Mouse (Mus musculus): ENCODE measurements around the gene Phka2. TPM values are rescaled to one million over a fixed set of nuclear protein-coding genes. Genes with fewer than 3 reads are reported as not detected.

Gene Phka2
- total and polyA plus RNA-seq, 2 experiments from 2014 or later: 6.0 to 22.8 TPM

GRCm38 (mm10) chrX:160598562-160599458 is 96.8 kb downstream of the Phka2 start:
- Histone ChIP-seq H3K27me3 (ENCODE audit: insufficient read depth, low read length) (no peaks in the 10 kb centered on the region), H3K9me3 (ENCODE audit: low read length) (no peaks in the 10 kb centered on the region), H3K9ac (no peak overlapping the region), H3K36me3 (ENCODE audit: insufficient read depth) (no peaks in the 10 kb centered on the region), H3K4me1 (ENCODE audit: insufficient read depth) (no peaks in the 10 kb centered on the region; the same call in 1 of the 2 replicates), H3K27ac (ENCODE audit: low read depth, low read length) (peak overlapping the region; percentile 57), H3K4me2 (ENCODE audit: low read depth) (no peak overlapping the region), H3K4me3 (ENCODE audit: low read depth, low read length) (no peak overlapping the region)
- peak; percentile 94 for ATAC-seq
- DNase-seq: peak; percentile 56
- 36% methylated on average over 3 of the region's 3 CpGs for WGBS
- no peak for TF ChIP-seq CTCF (IDR thresholded peaks at IDR 0.05; ENCODE audit: low read depth)

GRCm38 (mm10) chrX:160601053-160601452 is 99.1 kb downstream of the Phka2 start:
- DNase-seq (no peak), ATAC-seq (no peak)
- Histone ChIP-seq H3K4me3 (ENCODE audit: low read depth, low read length) (no peak overlapping the region), H3K36me3 (ENCODE audit: insufficient read depth) (no peaks in the 10 kb centered on the region), H3K9me3 (ENCODE audit: low read length) (no peaks in the 10 kb centered on the region), H3K4me2 (ENCODE audit: low read depth) (no peak overlapping the region), H3K9ac (no peak overlapping the region), H3K27ac (ENCODE audit: low read depth, low read length) (no peak overlapping the region), H3K4me1 (ENCODE audit: insufficient read depth) (no peaks in the 10 kb centered on the region; the same call in 1 of the 2 replicates), H3K27me3 (ENCODE audit: insufficient read depth, low read length) (no peaks in the 10 kb centered on the region)
- TF ChIP-seq CTCF (IDR thresholded peaks at IDR 0.05; ENCODE audit: low read depth): no peak
- 45% methylated on average over 3 of the region's 3 CpGs for WGBS

- 89% methylated on average over 1 of the region's 1 CpGs for WGBS
- no peaks in the 10 kb centered on the region for H3K36me3 ChIP-seq (ENCODE audit: insufficient read depth)
- no peak overlapping the region for H3K4me3 ChIP-seq (ENCODE audit: low read depth, low read length)
- H3K4me1 ChIP-seq (ENCODE audit: insufficient read depth): no peaks in the 10 kb centered on the region; the same call in 1 of the 2 replicates
- no peak overlapping the region for H3K4me2 ChIP-seq (ENCODE audit: low read depth)
- no peaks in the 10 kb centered on the region for H3K9me3 ChIP-seq (ENCODE audit: low read length)
- H3K9ac ChIP-seq: no peak overlapping the region
- DNase-seq: no peak
- no peak for ATAC-seq
- no peak for TF ChIP-seq CTCF (IDR thresholded peaks at IDR 0.05; ENCODE audit: low read depth)
- no peak overlapping the region for H3K27ac ChIP-seq (ENCODE audit: low read depth, low read length)
- H3K27me3 ChIP-seq (ENCODE audit: insufficient read depth, low read length): no peaks in the 10 kb centered on the region
Measured at GRCm38 (mm10) chrX:160602770-160603169, 100.8 kb downstream of the Phka2 start.

- WGBS: 85% methylated on average over 2 of the region's 2 CpGs
- H3K27ac ChIP-seq (ENCODE audit: low read depth, low read length): no peak overlapping the region
Measured at GRCm38 (mm10) chrX:160603316-160603715, 101.3 kb downstream of the Phka2 start.

GRCm38 (mm10) chrX:160603981-160604541 is 102.1 kb downstream of the Phka2 start:
- Histone ChIP-seq H3K9ac (no peak overlapping the region), H3K9me3 (ENCODE audit: low read length) (no peaks in the 10 kb centered on the region), H3K4me2 (ENCODE audit: low read depth) (no peak overlapping the region), H3K4me3 (ENCODE audit: low read depth, low read length) (no peak overlapping the region), H3K27me3 (ENCODE audit: insufficient read depth, low read length) (no peaks in the 10 kb centered on the region), H3K27ac (ENCODE audit: low read depth, low read length) (no peak overlapping the region), H3K4me1 (ENCODE audit: insufficient read depth) (no peaks in the 10 kb centered on the region; the same call in 1 of the 2 replicates), H3K36me3 (ENCODE audit: insufficient read depth) (no peaks in the 10 kb centered on the region)
- ATAC-seq (peak; percentile 72), DNase-seq (no peak)
- no peak for TF ChIP-seq CTCF (IDR thresholded peaks at IDR 0.05; ENCODE audit: low read depth)
- WGBS: 49% methylated on average over 6 of the region's 6 CpGs

More at GRCm38 (mm10) chrX:160603316-160603715, 101.3 kb downstream of the Phka2 start:
- Histone ChIP-seq H3K36me3 (ENCODE audit: insufficient read depth) (no peaks in the 10 kb centered on the region), H3K27me3 (ENCODE audit: insufficient read depth, low read length) (no peaks in the 10 kb centered on the region), H3K4me1 (ENCODE audit: insufficient read depth) (no peaks in the 10 kb centered on the region; the same call in 1 of the 2 replicates), H3K4me2 (ENCODE audit: low read depth) (no peak overlapping the region), H3K9ac (no peak overlapping the region), H3K9me3 (ENCODE audit: low read length) (no peaks in the 10 kb centered on the region), H3K4me3 (ENCODE audit: low read depth, low read length) (no peak overlapping the region)
- ATAC-seq (no peak), DNase-seq (no peak)
- TF ChIP-seq CTCF (IDR thresholded peaks at IDR 0.05; ENCODE audit: low read depth): no peak

GRCm38 (mm10) chrX:160609849-160610248 is 107.9 kb downstream of the Phka2 start:
- ATAC-seq (no peak), DNase-seq (no peak)
- whole genome bisulfite sequencing: 37% methylated on average over 3 of the region's 3 CpGs
- Histone ChIP-seq H3K9me3 (ENCODE audit: low read length) (no peaks in the 10 kb centered on the region), H3K27me3 (ENCODE audit: insufficient read depth, low read length) (no peaks in the 10 kb centered on the region), H3K4me2 (ENCODE audit: low read depth) (no peak overlapping the region), H3K4me3 (ENCODE audit: low read depth, low read length) (no peak overlapping the region), H3K36me3 (ENCODE audit: insufficient read depth) (no peaks in the 10 kb centered on the region), H3K27ac (ENCODE audit: low read depth, low read length) (no peak overlapping the region), H3K4me1 (ENCODE audit: insufficient read depth) (no peaks in the 10 kb centered on the region), H3K9ac (no peak overlapping the region)
- peak; percentile 57 for TF ChIP-seq CTCF (IDR thresholded peaks at IDR 0.05; ENCODE audit: low read depth)

- H3K9ac ChIP-seq: no peak overlapping the region
- ATAC-seq: no peak
- no peak overlapping the region for H3K27ac ChIP-seq (ENCODE audit: low read depth, low read length)
- no peak for TF ChIP-seq CTCF (IDR thresholded peaks at IDR 0.05; ENCODE audit: low read depth)
- no peak overlapping the region for H3K4me2 ChIP-seq (ENCODE audit: low read depth)
- no peak for DNase-seq
- H3K27me3 ChIP-seq (ENCODE audit: insufficient read depth, low read length): no peaks in the 10 kb centered on the region
- H3K4me3 ChIP-seq (ENCODE audit: low read depth, low read length): no peak overlapping the region
- no peaks in the 10 kb centered on the region for H3K36me3 ChIP-seq (ENCODE audit: insufficient read depth)
- no peaks in the 10 kb centered on the region for H3K9me3 ChIP-seq (ENCODE audit: low read length)
- WGBS: 57% methylated on average over 2 of the region's 2 CpGs
- H3K4me1 ChIP-seq (ENCODE audit: insufficient read depth): no peaks in the 10 kb centered on the region
Measured at GRCm38 (mm10) chrX:160610482-160610881, 108.5 kb downstream of the Phka2 start.
